Mouse (Mus musculus): ENCODE measurements around the gene Ankrd9. TPM values are rescaled to one million over a fixed set of nuclear protein-coding genes. Genes with fewer than 3 reads are reported as not detected.

Ankrd9 gene
- 10 to 100 TPM; 25.6 to 39.4 TPM for total RNA-seq (2021)
- long read RNA-seq, experiment 1, transcript Ankrd9-202 (3 exons, 2,577 nt), result major isoform, 51 of 108 reads
- long read RNA-seq, experiment 1, transcript Ankrd9-203 (4 exons, 1,563 nt), result minor isoform, 11 of 108 reads
- long read RNA-seq, experiment 1, transcript Ankrd9-201 (3 exons, 1,706 nt), result minor isoform, 16 of 108 reads
- long read RNA-seq, experiment 1, partial matches to known transcripts, result 6 of 108 reads
- long read RNA-seq, experiment 1, other reads (novel, unspliced or antisense), result 20 of 108 reads
- long read RNA-seq, experiment 2, transcript Ankrd9-202 (3 exons, 2,577 nt), result major isoform, 10 of 20 reads
- long read RNA-seq, experiment 2, partial matches to known transcripts, result 1 of 20 reads
- long read RNA-seq, experiment 2, other reads (novel, unspliced or antisense), result 3 of 20 reads

DNA sequence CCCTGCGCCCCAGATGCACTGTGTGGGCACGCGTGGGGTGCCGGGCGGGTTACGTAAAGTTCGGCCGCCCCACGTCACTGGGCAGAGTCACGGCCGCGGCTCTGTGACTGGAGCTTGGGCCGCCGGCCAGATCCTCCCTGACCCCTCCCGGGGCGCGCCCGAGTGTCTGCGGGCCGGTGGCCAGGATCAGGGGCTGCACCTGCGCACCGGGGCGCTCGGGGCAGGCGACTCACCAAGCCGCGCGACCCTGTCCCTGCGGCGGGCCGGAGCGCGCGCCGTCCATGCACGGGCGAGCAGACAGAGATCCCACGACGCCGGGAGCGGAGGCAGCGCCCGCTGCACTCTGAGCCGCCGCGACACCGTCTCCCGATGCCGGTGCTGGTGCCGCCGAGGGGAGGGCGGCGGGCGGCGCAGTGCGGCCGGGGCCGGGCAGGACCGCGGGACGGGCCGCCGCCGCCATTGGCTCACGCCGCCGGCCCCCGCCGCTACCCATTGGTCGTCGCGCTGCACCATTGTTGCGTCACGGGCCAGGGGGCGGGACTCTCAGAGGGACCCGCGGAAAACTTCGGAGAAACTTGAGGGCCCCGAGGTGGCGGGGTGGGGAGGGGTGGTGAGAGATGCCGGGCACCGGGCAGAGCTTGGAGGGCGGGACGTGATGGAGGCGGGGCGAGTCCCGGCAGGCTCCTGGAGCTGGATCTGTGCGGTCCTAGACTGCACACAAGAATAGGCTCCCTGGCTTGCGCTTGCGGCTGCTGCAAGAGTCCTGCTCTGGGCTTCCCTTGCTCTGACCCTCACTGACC, at the start of gene Ankrd9:
Gene Ankrd9 (minus strand): TSS at position 434 of the 800 bp plus-strand sequence.
- DNase-seq, result peak; percentile 99 to 100

DNA sequence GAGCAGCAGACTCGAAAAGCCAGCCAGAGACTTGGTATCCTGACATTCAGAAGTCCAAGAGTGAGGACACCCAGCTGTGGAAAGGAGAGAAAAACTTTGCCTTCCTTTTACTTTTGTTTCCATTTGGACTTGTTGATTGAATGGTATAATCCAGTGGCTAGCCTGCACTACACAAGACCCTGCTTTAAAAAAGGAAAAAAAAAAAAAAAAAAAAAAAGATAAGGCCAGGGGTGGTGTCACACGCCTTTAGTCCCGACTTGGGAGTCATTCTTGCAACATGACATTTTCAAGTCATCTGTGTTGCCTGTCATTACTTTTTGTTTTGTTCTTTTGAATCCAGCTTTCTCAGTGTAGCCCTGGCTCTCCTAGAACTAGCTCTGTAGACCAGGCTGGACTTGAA, 42.7 kb upstream of the Ankrd9 start:
- DNase-seq, result no peak

DNA sequence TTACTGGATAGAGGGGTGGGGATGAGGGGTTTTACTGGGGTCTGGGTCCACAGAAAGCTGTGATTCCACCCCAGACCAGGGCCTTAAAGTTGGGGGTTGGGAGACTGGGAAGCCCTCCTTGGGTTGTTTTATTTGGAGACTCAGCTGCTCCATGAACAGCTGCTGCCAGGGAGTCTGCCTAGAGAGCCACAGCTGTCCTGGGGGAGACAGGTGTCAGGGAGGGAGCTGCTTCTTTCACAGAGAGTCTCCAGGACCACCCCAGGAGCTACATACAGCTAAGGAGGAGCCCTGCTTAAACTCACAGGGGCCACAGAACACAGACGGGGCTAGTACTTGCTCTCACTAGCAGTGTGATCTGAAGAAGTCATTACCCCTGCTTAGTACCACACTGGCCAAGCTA, 42.3 kb upstream of the Ankrd9 start:
- DNase-seq, result no peak

DNA sequence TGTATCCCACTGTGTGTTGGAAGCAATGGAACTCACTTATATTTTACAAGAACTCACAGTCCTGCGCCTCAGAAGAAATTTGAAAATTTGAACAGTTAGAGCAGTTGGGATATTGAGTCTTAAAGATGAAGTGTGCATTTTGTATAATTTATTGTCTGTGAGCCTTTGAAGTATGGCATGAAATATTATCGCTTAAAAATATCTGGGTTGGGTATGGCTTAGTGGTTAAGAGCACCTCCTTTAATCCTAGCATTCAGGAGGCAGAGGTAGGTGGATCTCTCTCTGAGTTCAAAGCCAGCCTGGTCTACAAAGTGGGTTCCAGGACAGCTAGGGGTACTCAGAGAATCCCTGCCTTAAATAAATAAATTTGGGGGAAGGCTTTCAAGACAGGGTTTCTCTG, 40.2 kb upstream of the Ankrd9 start:
- DNase-seq, result no peak

DNA sequence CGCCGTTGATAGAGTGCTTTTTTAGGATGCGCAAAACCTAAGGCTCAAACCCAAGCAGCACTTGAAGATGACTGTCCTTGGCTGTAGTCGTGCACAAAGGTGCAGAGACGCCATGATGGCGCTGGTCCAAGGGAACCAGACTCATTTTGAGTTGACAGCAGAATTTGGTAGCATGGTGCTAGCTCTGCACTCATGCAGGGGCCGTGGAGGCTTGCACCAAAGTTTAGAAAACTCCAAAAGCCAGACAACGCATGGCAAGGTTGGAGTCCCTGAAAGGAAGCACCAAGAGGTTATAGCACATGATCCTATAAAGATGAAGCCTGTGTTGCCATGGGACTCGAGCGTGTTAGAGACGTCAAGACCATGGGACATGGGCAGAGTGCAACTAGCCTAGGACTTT, 39.2 kb upstream of the Ankrd9 start:
- no peak for DNase-seq

DNA sequence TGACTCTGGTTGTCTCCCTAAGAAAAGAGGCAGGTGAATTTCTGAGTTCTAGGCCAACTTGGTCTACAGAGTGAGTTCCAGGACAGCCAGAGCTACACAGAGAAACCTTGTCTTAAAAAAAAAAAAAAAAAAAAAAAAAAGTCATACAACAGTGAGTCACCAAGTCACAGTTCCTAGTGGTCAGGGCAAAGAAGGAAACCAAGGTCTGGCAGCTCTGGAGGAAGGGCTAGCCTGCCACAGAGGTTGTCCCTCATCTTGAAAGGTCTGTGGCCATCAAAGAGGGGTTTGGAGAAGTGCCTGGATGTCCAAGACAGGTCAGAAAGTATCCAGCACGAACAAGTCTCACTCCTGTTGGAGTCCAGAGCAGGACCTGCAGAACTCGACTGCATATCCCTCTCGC, 38.0 kb upstream of the Ankrd9 start:
- DNase-seq, result no peak

DNA sequence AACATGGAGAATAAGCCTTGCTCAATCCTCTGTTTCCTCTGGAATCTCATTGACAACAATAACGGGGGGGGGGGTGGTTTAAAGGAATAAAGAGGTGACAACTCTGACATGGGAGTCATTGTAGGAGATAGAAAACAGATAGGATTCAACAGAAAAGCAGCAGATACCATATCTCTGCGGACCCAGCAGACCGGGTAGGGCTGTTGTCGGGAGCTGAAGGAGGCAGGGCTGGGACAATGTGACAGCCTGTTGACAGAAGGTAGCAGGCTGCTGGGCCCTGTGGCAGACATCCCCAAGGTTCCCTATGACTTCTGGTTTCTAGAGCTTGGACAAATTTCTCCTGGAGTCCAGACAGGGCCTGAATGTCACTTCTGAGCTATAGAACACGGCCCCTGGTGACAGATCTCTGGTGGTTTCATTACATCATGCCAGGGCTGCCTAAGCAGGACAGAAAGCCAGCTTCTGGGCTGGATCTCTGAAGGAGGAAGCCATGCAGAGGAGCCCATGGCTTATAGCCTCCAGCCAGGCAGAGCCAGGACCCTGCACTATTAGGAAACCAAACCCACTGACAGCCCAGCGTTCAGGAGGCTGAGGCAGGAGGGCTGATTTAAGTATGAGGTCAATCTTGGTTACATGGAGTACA, 30.9 kb upstream of the Ankrd9 start:
- DNase-seq, result no peak

DNA sequence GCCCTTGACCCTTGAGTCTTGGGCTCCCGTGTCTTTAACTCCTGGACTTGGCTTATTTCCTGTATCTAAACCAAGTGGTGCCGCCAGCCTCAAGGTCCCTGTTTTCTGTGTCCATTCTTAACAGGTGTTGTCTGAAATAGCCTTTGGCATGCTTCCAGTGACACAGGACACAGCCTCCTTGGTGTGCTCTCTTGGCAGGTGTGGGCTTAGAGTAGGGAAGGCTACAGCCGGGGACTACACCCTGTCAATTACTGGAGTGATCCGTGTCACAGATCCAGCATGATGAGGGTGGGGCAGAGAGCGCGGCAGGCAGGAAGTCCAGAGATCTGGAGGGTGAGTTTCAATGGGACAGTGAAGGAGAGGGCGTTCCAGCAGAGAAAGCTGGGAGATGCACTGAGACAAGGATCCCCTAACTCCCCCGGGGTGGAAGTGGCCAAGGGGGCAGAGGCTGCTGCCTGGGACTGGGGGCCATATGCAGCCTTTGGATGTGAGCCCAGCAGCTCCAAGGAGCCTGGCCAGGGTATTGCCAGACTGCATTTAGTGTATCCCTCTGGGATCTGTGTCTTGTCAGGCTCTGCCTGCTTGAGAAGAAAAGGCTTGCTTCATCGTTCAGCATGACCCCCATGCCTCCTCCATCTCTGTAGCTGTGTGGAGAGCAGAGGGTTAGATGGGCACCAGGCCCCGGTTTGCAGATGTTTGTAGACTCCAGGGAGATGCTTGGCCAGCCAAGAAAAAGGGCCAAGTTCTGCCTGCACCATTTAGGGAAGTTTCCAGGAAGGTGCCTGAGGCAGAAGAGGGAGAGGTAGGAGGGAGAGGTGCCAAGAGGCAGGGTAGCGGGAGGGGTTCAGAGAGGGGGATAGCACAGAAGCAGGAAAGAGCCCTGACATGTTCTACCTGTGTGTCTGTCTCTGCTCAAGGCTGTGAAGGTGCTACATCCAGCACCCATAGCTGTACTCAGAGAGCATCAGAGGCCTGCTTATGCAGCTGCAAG, 30.0 kb upstream of the Ankrd9 start:
- DNase-seq, result no peak

DNA sequence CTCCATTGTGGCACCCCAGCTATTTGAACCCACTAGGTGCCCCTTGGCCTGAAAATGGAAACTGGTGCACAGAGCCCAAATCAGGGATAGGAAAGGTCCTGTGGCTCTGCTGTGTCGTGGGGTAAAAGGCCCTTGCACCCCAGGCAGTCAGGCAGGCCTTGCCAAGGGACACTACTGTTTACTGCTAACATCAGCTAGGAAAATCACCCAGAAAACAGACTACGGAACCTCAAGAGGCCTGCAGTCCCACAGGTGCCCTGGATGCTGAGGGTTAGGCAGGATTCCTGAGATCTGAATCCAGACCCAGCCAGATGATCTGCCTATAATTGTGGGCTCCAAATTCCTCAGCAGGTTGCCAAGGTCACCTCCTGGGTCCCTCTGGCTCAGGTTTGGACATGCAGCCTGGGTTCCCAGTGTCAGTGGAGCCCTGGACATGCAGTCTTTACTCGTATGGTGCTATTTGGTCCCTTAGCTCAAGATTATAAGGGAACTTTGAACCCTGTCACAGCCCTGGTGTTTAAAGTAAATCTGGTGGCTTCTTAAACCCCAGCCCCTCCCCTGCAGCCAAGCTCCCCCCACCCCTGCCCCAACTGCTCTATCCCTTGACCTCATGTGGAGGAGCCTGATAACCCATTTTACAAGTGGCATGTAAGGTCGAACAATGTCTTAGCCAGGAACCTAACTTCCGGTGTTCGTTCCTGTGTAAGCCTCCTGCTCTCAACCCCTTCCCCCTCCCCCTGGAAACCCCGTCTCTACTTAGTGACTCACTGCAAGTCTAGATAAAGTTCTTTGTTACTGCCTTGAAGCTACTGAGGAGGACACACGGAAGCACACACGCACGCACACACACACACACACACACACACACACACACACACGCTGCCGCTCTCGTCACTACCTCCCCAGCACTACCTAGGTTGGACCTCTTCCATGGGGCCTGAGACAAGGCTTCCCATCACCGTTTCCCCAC, 28.6 kb upstream of the Ankrd9 start:
- peak; percentile 63 to 86 for DNase-seq

DNA sequence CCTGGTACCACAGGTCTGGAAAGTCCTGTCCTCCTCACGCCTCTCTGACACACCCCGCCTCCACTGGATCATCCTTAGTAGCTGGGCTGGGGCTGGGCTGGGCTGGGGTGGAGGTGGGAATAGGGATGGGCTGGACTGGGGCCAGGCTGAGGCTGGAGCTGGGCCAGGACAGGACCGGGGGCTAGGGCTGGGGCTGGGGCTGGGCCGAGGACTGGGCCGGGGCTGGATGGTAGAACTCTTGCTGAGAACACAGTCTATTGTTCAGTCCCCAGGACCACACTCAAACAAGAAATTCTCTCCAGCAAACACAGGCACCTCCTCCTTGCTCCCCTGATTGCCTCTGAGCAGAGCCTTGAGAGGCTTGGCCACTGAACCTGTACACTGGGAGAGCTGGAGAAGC, 27.5 kb upstream of the Ankrd9 start:
- no peak for DNase-seq

DNA sequence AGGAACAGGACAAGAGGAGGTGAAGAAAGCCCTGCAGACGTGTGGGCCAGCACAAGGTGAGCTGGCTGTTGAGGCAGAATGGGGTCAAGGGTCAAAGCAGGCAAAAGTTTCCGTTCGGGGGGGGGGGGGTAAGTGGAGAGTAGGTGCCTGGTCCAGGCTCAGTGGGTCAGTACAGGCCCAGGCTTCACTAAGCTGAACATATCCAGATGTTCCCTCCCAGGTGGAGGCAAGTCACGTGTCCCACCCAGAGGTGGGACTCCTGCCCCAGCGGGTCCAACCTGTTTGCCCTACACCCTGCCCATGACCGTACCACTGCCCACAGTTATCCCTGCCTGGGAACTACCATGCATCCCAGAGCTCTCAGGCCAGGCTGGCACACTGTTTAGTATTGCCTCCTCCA, 27.0 kb upstream of the Ankrd9 start:
- DNase-seq, result no peak

DNA sequence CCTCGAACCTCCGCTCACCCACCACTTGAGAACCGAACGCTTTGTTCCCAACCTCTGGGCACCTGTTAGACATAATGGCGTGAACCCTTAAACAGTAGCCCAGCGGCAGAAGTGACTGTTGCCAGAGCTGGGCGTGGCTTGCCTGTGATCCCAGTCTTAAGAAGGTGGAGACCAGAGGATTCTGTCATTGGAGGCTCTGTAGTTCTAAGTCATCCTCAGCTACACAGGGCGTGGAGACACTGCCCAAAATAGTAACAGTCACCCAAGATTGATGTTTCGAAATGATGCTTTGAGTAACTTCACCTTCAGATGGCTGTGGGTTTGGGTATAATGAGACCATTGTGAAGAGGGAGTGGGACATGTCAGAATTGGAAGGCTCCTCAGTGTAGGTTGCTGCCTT, 25.3 kb upstream of the Ankrd9 start:
- no peak for DNase-seq

DNA sequence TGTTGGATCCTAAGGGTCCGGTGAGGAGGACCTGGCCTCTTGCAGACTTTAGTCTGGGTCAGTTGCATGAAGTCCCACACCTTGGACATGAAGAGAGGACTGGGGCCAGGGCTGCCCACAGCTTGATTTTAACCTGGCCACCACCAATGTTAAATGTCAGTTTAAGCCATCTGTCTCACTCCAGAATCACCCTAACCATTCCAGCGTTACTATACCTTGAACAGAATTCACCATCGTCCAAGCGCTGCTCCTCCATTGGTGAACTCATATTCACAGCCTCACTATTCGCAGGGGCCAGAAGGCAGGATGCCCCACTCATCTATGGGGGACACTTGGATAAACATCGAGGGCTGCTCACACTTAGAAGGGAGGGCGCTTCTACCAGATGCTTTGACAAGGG, 22.1 kb upstream of the Ankrd9 start:
- no peak for DNase-seq

DNA sequence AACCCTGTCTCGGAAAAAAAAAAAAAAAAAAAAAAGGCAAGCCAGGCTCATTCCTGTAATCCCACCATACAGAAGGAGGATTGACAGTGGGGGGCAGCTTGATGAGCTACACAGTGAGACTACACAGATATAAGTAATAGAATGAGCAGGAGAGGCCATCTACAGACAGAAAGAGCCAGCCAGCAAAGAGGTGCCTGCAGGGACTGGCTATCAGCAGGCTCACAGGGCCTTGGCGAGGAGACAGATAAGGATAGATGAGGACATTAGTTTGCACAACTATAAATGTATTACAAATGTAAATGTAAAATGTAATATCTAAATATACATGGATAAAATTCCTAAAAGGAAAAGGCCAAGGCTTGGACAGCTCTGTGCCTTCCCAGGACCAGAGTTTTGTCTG, 21.0 kb upstream of the Ankrd9 start:
- DNase-seq, result no peak

DNA sequence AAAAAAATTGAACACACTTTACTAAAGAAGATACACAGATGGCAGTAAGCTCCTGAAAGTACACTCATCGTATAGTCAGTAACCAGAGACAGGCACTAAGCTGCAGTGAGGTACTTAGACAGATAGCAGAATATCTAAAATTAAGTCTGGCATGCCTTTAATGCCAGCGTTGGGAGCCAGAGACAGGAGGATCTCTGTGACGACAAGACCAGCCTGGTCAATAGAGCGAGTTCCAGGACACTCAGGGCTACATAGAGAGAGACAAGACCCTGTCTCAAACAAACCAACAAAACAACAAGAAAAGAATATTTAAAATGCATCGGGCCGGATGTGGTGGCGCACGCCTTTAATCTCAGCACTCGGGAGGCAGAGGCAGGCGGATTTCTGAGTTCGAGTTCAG, 19.3 kb upstream of the Ankrd9 start:
- no peak for DNase-seq

DNA sequence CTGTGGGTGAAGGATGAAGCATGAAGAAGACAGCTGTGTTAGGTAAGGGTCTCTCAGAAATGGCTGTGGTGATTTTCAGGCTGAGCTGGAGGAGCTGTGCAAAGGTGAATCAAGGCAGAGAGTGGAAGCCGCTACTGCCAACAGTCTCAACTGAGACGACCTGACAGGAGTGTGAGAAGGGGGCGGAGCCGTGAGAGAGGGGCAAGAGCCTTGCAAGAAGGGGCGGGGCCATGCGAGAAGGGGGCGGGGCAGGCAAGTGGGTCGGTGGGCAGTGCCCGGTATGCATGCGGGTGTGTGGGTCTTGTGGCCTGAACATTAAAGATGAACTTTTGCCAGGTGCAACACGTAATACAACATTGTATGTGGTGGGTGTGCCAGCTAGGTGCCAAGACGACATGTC, 15.8 kb upstream of the Ankrd9 start:
- DNase-seq, result no peak

DNA sequence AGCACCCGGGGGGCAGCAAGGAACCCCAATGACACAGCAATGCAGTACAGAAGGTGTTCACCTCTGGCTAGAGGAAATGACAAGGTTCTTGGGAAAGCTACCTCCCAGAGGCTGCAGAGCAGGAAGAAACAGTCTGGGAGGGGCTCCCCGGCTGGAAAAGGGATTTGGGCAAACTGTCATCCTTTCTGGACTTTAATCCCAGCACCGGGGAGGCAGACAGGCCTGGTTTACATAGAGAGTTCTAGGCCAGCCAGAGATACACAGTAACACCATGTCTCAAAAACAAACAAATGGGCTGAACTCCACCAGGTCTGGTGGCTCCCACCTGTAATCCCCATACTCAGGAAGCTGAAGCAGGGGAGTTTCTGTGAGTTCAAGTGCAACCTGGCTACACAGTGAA, 14.4 kb upstream of the Ankrd9 start:
- no peak for DNase-seq

DNA sequence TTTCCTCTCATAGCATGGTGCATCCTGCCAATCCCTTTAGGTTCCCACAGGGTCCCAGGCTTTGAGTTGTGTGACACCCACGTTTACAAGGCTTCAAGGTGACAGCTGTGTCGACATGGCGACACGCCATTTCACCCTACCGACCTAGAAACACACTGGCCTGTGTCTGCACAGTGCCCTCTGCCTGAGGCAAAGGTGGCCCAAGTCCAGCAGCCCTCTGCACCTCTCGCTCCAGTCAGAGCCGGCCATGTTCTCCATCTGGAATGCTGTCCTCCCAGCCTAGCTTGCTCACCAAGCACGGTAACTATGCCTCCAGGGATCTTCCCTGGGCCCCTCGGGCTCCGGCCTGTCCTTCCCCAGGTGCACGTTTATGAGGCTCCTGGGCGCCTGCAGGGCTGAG, 13.9 kb upstream of the Ankrd9 start:
- no peak for DNase-seq

DNA sequence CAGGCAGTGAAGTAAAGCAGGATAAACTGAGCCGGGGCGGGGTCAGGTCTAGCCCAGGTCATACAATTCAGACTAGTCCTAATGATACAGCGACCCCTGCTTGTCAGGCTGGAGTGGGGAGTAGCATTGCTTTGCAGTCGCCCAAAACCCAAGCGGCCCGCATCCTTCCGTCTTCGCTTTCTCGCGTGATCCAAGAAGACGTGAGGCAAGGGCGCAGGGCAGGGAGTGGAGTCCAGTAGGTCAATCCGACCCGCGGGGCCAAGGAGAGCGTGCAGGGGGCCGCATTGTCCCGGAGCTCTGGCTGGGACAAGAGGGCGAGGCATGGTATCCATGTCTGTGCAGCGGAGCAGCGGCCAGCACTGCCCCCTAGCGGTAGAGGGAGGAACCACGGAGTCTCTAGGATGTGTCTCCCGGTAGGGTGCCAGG, 13.3 kb upstream of the Ankrd9 start:
- peak; percentile 94 to 95 for DNase-seq

DNA sequence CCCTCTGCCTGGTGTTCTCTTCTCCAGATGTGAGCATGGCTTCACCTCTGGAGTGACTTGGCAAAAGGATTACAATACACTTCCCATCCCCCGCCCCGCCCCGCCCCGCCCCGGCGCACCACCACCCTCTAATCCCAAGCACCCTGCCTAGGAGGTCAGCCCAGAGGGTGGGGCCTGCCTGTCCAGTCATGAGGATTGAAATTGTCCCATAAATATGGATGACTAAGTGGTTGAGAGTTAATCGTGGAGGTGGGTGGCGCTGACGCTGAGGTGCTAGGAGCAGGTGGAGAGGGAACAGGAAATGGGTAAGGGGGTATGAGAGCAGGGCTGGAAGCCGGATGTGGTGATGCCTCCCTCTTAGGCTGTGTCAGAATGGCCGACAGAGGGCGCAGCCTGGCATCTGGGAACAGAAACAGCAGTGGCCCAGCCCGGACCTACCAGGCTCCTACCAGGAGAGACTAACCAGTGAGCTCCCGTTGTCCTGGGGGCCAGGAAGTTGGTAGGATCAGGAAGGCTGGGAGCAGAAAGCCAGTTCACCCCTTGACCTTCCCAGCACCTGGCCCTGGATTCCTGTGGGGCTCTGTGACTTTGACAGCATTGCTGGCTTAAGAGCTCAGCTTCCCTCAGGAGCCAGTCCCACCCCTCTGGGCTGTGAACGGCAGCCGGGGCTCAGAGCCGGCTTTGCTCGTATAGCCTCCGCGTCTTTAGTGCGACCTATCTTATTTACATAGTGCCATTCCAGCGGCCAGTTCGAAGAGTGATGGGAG, 12.7 kb upstream of the Ankrd9 start:
- peak; percentile 82 to 89 for DNase-seq

All from adrenal gland, postnatal 36 days (tissue).